Mouse (Mus musculus) stomach, embryonic 16.5 days (tissue): ENCODE results near the gene Taar7e. TPM values are rescaled to one million over a fixed set of nuclear protein-coding genes. Genes with fewer than 3 reads are reported as not detected.
"Not testable (repeated sequence)": the region's sequence is repeated elsewhere in the genome, so short reads cannot be mapped to it uniquely, and the experiment has no call there.

ENCODE experiments used
- ATAC-seq: fragments of 200-750 bp; cut with Nextera tagmentation; 2 replicates; pipeline ENCODE4 v1.8.0; 2017; ENCODE audit warnings: moderate number of reproducible peaks, moderate TSS enrichment; ENCODE audit not compliant: insufficient read depth, low FRiP score
- H3K27ac ChIP-seq: fragments of 300-500 bp; sonication (generic); 2 replicates; pipeline ENCODE4 v1.5.1; 2014; ENCODE audit warnings: low read length
- H3K27me3 ChIP-seq: fragments of 300-500 bp; sonication (generic); 2 replicates; pipeline ENCODE4 v1.6.1; 2014; ENCODE audit warnings: low read length, control low read depth, mixed read lengths; ENCODE audit not compliant: control insufficient read depth, insufficient read depth
- H3K36me3 ChIP-seq: fragments of 300-500 bp; sonication (generic); 2 replicates; pipeline ENCODE4 v1.6.1; 2014; ENCODE audit warnings: low read length; ENCODE audit not compliant: control insufficient read depth, insufficient read depth
- H3K4me1 ChIP-seq: fragments of 300-500 bp; sonication (generic); 2 replicates; pipeline ENCODE4 v1.6.1; 2014; ENCODE audit warnings: low read length, control low read depth, mixed read lengths; ENCODE audit not compliant: control insufficient read depth, insufficient read depth
- H3K4me2 ChIP-seq: fragments of 300-500 bp; sonication (generic); 2 replicates; pipeline ENCODE4 v1.6.1; 2014; ENCODE audit warnings: low read depth, low read length, mixed read lengths
- H3K4me3 ChIP-seq: fragments of 300-500 bp; sonication (generic); replicated peaks from 2 replicates; pipeline ENCODE4 v1.5.1; 2014; ENCODE audit warnings: mild to moderate bottlenecking, low read length
- H3K9ac ChIP-seq: fragments of 300-500 bp; sonication (generic); 2 replicates; pipeline ENCODE4 v1.6.1; 2014; ENCODE audit warnings: low read length
- H3K9me3 ChIP-seq: fragments of 300-500 bp; sonication (generic); replicated peaks from 2 replicates; pipeline ENCODE4 v1.6.1; 2016; ENCODE audit warnings: low read length, control low read depth; ENCODE audit not compliant: control insufficient read depth
- WGBS: fragments of 180-500 bp; shearing (Covaris S2); extraction: QIAGEN DNeasy Blood & Tissue Kit; methylation state at CpG from one replicate; pipeline ENCODE4 v1.1.7; 2014; 5-methylcytosine and 5-hydroxymethylcytosine counted together
- polyA plus RNA-seq: library from polyadenylated mRNA; unstranded; fragments of >200 nt; fragmentation: Nextera tagmentation; extraction: Ambion mirVana; gene quantifications from 2 replicates; pipeline ENCODE4 v1.2.1, GENCODE M21; 2015

The Taar7e gene
- polyA plus RNA-seq, 1 experiment from 2014 or later: not detected

- Histone ChIP-seq H3K27me3 (no peaks in the 10 kb centered on the region), H3K4me2 (no peak within 1 kb of the TSS), H3K9me3 (no peaks in the 10 kb centered on the region), H3K27ac (no peak within 1 kb of the TSS), H3K36me3 (no peaks in the 10 kb centered on the region), H3K9ac (no peak within 1 kb of the TSS), H3K4me1 (no peaks in the 10 kb centered on the region), H3K4me3 (no peak within 1 kb of the TSS)
- ATAC-seq: no peak
Observed at GRCm38 (mm10) chr10:24049210-24049609, 11.8 kb downstream of the Taar7e start, which contains the start of gene Taar7f. Gene Taar7f, plus strand, starts transcription at chr10:24049510.

DNA sequence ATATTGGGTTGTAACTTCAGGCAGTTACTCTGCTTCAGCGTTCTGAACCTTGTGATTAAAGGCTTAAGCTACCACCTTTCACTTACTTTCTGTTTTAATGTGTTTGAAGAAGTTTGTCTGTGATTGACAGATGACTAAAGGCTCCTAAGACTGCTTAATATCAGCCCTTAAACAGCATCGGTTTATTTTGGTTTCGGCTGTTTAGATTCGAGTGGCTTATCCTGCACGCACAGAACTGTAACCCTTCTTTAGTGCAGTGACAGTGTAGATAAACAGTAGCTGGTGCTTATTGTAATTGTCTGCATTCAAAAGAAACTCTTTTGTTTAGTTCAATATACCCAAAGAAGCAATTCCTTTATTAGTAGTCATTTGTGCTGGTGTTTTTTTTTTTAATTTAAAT is 14.6 kb downstream of the Taar7e start:
- H3K27me3 ChIP-seq: no peaks in the 10 kb centered on the region
- no peak overlapping the region for H3K27ac ChIP-seq
- WGBS: 33% methylated on average over 5 of the region's 5 CpGs
- no peak overlapping the region for H3K9ac ChIP-seq
- H3K36me3 ChIP-seq: no peaks in the 10 kb centered on the region
- ATAC-seq: no peak
- no peaks in the 10 kb centered on the region for H3K9me3 ChIP-seq
- H3K4me2 ChIP-seq: no peak overlapping the region
- H3K4me1 ChIP-seq: no peaks in the 10 kb centered on the region
- no peak overlapping the region for H3K4me3 ChIP-seq

GRCm38 (mm10) chr10:24058986-24059385 is 21.6 kb downstream of the Taar7e start:
- WGBS: 78% methylated on average over 3 of the region's 3 CpGs
- Histone ChIP-seq H3K4me2 (no peak overlapping the region), H3K27me3 (no peaks in the 10 kb centered on the region), H3K27ac (no peak overlapping the region), H3K36me3 (no peaks in the 10 kb centered on the region), H3K4me1 (no peaks in the 10 kb centered on the region), H3K9me3 (no peaks in the 10 kb centered on the region), H3K4me3 (no peak overlapping the region), H3K9ac (no peak overlapping the region)
- no peak for ATAC-seq

GRCm38 (mm10) chr10:24074751-24075150 is 37.3 kb downstream of the Taar7e start:
- not testable (repeated sequence) for H3K9me3 ChIP-seq, ATAC-seq, H3K36me3 ChIP-seq, H3K4me2 ChIP-seq, H3K4me1 ChIP-seq, H3K4me3 ChIP-seq, H3K27ac ChIP-seq, H3K27me3 ChIP-seq, H3K9ac ChIP-seq
- 17% methylated on average over 2 of the region's 2 CpGs for WGBS

DNA sequence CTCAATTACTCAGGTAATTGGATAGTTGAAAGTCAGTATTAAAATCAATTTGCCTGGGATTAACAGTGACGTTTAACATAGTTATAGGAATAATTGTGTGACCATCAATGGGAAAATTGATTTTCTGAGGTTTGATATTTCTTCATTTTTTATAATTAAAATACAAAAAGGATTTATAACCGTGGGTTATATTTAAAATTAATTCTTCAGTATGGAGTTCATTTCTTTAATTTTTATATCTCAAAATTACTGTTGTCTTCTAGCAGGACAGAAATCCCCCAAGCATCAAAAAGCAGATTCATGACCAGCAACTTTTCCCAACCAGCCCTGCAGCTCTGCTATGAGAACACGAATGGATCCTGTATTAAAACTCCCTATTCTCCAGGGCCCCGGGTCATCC is 38.8 kb downstream of the Taar7e start, which contains the start of gene Taar8a:
Taar8a (plus strand) TSS at position 301 of the 400 bp plus-strand sequence.
- H3K36me3 ChIP-seq, H3K4me2 ChIP-seq, H3K27me3 ChIP-seq, ATAC-seq, H3K27ac ChIP-seq, H3K4me1 ChIP-seq, H3K9me3 ChIP-seq, H3K4me3 ChIP-seq, H3K9ac ChIP-seq: not testable (repeated sequence)
- WGBS: 83% methylated on average over 2 of the region's 4 CpGs

DNA sequence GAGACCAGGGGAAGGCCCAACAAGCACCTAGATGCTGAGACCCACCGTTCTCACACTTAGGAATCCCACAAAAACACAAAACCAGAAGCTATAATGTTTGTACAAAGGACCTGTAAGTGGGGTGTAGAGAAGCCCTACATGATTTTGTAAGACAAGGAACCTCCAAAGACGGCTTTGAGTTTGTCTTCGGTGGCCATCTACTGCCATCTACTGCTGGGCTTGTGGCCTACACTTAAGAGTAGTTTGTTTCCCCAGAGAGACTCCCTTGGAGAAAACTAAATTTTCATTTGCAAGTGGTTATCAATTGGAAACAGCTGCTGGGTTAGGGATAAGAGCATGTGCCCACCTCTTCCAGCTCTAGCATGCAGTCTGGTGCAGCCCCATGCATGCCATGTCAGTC is 42.8 kb downstream of the Taar7e start:
- no peak overlapping the region for H3K4me3 ChIP-seq
- WGBS: 32% methylated on average over 3 of the region's 3 CpGs

DNA sequence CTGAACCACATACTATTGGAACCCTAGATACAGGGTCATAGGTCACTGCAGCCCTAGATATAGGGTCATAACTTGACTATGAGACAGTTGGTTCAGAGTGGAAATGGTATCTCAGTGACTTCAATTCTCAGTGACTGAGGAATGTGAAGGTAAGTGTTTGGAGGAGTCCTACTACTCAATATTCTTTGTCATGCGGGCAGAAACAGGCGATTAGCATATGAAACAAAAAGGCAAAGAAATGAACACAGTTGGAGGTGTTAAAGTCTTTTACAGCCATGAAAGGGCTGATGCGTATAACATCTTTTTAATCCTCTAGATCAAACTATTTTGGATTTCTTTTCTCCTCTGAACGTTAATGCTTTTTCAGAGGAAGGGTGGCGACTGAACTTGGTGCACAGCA is 48.5 kb downstream of the Taar7e start:
- Histone ChIP-seq H3K4me3 (no peak overlapping the region), H3K4me2 (no peak overlapping the region), H3K4me1 (no peaks in the 10 kb centered on the region), H3K27ac (no peak overlapping the region; the same call in 1 of the 2 replicates), H3K9ac (no peak overlapping the region), H3K9me3 (no peaks in the 10 kb centered on the region), H3K27me3 (no peaks in the 10 kb centered on the region), H3K36me3 (no peaks in the 10 kb centered on the region)
- no peak for ATAC-seq
- WGBS: 75% methylated on average over 5 of the region's 5 CpGs

More for the DNA sequence above, 42.8 kb downstream of the Taar7e start:
- H3K36me3 ChIP-seq: no peaks in the 10 kb centered on the region
- no peaks in the 10 kb centered on the region for H3K27me3 ChIP-seq
- H3K9ac ChIP-seq: no peak overlapping the region
- ATAC-seq: no peak
- no peaks in the 10 kb centered on the region for H3K4me1 ChIP-seq
- H3K9me3 ChIP-seq: no peaks in the 10 kb centered on the region
- no peak overlapping the region for H3K4me2 ChIP-seq
- no peak overlapping the region for H3K27ac ChIP-seq

DNA sequence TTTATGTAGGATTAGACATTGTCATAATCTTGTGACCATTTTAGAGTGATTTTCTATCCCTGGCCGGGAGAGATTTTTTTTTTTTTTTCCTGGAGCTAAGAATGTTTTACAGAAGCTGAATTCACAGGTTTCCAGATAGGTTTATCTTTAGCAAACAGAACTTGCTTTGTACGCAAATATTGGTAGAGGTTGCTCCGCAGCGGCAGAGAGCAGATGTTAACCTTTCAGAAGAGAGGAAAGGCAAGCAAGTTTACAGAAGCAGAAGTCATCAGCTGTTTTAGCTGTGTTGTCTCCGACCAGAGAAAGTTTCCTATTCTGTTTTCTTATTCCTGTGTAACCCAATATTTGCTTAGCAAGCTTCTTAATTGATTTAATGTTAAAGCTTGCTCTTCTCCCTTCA is 49.1 kb downstream of the Taar7e start:
- no peaks in the 10 kb centered on the region for H3K27me3 ChIP-seq
- no peak overlapping the region for H3K4me3 ChIP-seq
- no peaks in the 10 kb centered on the region for H3K4me1 ChIP-seq
- no peak overlapping the region for H3K4me2 ChIP-seq
- ATAC-seq: peak; percentile 76; the same call in 1 of the 2 replicates
- H3K36me3 ChIP-seq: no peaks in the 10 kb centered on the region
- H3K9ac ChIP-seq: no peak overlapping the region
- no peaks in the 10 kb centered on the region for H3K9me3 ChIP-seq
- 55% methylated on average over 5 of the region's 5 CpGs for WGBS
- H3K27ac ChIP-seq: peak overlapping the region; percentile 27; the same call in 1 of the 2 replicates

- Histone ChIP-seq H3K4me3 (no peak overlapping the region), H3K27me3 (no peaks in the 10 kb centered on the region), H3K4me1 (no peaks in the 10 kb centered on the region), H3K4me2 (no peak overlapping the region), H3K27ac (no peak overlapping the region), H3K36me3 (no peaks in the 10 kb centered on the region), H3K9me3 (no peaks in the 10 kb centered on the region), H3K9ac (no peak overlapping the region)
- ATAC-seq: no peak
- WGBS: 83% methylated on average over 2 of the region's 2 CpGs
Observed at GRCm38 (mm10) chr10:24087168-24087567, 49.8 kb downstream of the Taar7e start.
